Mouse (Mus musculus) embryonic fibroblast, embryonic 13.5 days (primary cell): Measurements from ENCODE around the gene Rnf115. TPM values are rescaled to one million over a fixed set of nuclear protein-coding genes. Genes with fewer than 3 reads are reported as not detected.

ENCODE experiments used
- H3K27ac ChIP-seq: 2 replicates; pipeline ENCODE4 v1.5.1; 2012; ENCODE audit warnings: low read length, control low read depth, inconsistent platforms; ENCODE audit not compliant: insufficient read depth
- H3K4me1 ChIP-seq: 2 replicates; pipeline ENCODE4 v1.6.1; 2011; ENCODE audit warnings: low read length; ENCODE audit not compliant: control insufficient read depth, insufficient read depth
- H3K4me3 ChIP-seq: 2 replicates; pipeline ENCODE4 v1.5.1; 2011; ENCODE audit warnings: mild to moderate bottlenecking, control low read depth, low read length; ENCODE audit not compliant: insufficient read depth
- CTCF ChIP-seq: IDR thresholded peaks from 2 replicates; pipeline ENCODE4 v1.5.1; 2011; ENCODE audit warnings: mild to moderate bottlenecking, control low read depth, low read length, moderate library complexity, borderline replicate concordance; ENCODE audit not compliant: insufficient read depth
- POLR2A ChIP-seq: IDR thresholded peaks from 2 replicates; pipeline ENCODE4 v1.6.1; 2011; ENCODE audit warnings: low read depth, mild to moderate bottlenecking, control low read depth, low read length, moderate library complexity
- polyA plus RNA-seq: library from polyadenylated mRNA; stranded (reverse); fragments of >200 nt; gene quantifications from 2 replicates; pipeline ENCODE4 v1.2.4, GENCODE M21; 2011; ENCODE audit warnings: low read depth; ENCODE audit not compliant: missing spikeins, insufficient read length

Rnf115 gene
- polyA plus RNA-seq, 1 experiment, result 38.9 TPM

DNA sequence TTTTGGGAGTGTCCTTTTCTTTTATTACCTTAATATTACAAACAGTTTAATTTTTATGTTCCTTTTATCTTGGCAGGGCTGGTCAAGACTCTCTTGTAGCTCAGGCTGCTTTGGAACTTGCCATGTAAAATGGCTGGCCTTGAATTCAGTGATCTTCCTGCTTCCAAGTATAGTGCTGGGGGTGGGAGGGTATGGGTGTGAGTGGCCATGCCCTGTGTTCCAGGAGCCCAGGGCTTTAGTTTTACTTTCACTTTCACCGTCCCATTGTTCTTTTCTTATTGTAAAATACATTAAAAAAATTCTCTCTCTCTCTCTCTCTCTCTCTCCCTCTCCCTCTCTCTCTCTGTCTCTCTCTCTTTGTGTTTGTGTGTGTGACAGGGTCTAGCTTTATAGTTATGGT, 37.1 kb downstream of the Rnf115 start:
- TF ChIP-seq CTCF (no peak), POLR2A (no peak)
- Histone ChIP-seq H3K4me1 (no peaks in the 10 kb centered on the region), H3K27ac (no peak overlapping the region), H3K4me3 (no peak overlapping the region)

DNA sequence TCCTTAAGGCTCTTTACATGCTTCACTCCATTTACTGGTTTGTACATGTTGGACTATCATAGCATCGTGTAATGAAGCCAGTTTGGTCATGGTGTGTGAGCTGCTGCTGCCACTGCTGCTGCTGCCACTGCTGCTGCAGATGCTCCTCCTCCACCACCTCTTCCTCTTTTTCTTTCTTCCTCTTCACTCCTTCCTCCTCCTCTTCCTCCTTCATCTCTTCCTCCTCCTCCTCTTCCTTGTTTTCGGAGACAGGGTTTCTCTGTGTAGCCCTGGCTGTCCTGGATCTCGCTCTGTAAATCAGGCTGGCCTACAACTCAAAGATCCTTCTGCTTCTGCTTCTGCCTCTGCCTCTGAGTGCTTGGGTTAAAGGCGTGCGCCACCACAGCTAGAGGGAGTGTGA, 42.5 kb downstream of the Rnf115 start:
- Histone ChIP-seq H3K4me1 (no peaks in the 10 kb centered on the region), H3K4me3 (no peak overlapping the region), H3K27ac (no peak overlapping the region)
- TF ChIP-seq POLR2A, result no peak
- no peak for TF ChIP-seq CTCF

DNA sequence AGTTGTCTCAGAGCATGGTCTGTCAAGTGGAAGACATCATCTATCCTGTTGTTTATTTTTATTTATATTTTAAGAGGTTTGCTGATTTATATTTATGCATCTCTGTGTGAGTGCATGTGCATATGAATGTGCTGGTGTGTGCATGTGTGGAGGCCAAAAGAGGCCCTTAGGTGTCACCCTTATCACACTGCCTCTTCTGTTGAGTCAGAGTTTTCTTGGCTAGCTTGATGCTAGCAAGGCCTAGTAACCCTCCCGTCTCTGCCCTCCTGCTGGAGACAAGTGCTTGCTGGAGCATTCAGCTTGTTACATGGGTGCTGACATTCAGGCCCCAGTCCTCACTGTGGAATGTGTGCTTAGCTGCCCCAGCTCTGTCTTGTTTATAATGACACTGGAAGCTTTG, 45.5 kb downstream of the Rnf115 start:
- H3K27ac ChIP-seq, result no peak overlapping the region
- no peak overlapping the region for H3K4me3 ChIP-seq
- no peak for TF ChIP-seq POLR2A
- TF ChIP-seq CTCF, result no peak

DNA sequence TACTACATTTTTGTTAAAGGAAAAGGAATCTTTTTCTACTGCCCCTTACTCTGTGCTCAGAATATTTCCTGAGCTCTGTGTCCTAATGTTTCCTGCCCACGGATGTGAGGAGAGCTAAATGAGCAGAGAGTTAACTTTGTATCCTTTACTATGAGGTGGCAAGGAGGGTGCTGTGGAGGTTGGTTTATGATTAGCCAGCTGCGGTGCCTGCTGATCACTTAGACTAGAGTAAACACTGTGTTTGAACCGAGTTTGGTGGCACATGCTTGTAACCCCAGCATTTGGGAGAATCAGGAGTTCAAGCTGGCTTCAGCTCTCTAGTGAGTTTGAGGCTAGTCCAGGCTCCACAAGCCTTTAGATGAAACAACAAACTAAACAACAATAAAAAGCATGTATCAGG, 49.7 kb downstream of the Rnf115 start:
- no peak for TF ChIP-seq POLR2A
- no peak for TF ChIP-seq CTCF
- Histone ChIP-seq H3K4me1 (no peaks in the 10 kb centered on the region), H3K27ac (no peak overlapping the region), H3K4me3 (no peak overlapping the region)

More for the DNA sequence above, 45.5 kb downstream of the Rnf115 start:
- no peaks in the 10 kb centered on the region for H3K4me1 ChIP-seq

GRCm38 (mm10) chr3:96782236-96782635, 54.8 kb downstream of the Rnf115 start:
- Histone ChIP-seq H3K4me1 (no peaks in the 10 kb centered on the region), H3K4me3 (no peak overlapping the region), H3K27ac (no peak overlapping the region)
- TF ChIP-seq POLR2A (no peak), CTCF (no peak)

DNA sequence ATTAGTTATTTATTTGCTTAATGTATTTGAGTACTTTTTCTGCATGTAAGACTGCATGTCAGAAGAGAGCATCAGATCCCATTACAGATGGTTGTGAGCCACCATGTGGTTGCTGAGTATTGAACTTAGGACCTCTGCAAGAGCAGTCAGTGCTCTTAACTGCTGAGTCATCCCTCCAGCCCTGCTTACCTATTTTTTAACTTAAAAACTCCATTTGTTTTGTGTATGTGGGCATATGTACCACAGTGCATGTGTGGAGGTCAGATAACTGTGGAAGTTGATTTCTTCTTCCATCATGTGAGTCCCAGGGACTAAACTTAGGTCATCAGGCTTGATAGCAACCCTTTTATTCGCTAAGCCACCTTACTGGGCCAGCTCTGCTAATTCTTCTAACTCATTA, 60.3 kb downstream of the Rnf115 start:
- Histone ChIP-seq H3K27ac (no peak overlapping the region), H3K4me1 (no peaks in the 10 kb centered on the region), H3K4me3 (no peak overlapping the region)
- TF ChIP-seq CTCF, result no peak
- no peak for TF ChIP-seq POLR2A

DNA sequence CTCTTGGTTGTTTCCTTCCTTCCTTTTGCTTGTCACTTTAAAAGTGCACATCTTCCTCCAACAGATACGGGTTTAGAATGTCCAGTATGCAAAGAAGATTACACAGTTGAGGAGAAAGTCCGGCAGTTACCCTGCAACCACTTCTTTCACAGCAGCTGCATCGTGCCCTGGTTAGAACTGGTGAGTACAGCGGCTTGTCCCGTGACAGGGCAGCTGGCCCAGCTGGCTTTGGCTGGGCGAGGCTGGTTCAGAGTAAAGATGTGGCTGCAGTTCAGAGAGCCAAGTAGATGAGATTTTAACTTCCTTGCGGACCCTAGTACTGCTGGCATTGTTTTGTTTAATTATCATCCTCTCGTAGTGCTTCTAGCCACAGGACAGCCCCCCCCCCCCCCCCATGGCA, 61.0 kb downstream of the Rnf115 start:
- H3K27ac ChIP-seq, result no peak overlapping the region
- H3K4me3 ChIP-seq, result no peak overlapping the region
- TF ChIP-seq POLR2A (no peak), CTCF (no peak)
- no peaks in the 10 kb centered on the region for H3K4me1 ChIP-seq

DNA sequence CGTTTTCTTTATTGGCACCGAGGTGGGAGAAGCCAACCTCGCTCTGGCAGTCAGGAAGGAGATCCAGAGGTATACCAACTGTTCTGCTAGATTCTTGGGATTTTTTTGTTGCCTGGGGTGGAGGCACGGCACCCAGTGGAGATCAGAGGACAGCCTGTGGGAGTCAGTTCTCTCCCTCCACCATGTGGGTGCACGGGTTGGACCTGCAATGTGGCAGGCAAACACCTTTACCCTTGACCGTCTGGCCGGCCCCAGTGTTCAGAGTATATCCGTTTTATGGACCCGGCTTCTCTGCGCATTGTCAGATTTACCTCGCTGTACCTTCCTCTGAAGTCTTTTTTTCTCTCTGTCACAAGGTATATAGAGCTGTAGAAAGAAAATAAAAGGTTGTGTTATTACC, 72.8 kb downstream of the Rnf115 start:
- H3K4me1 ChIP-seq, result no peaks in the 10 kb centered on the region
- no peak for TF ChIP-seq POLR2A
- H3K27ac ChIP-seq, result no peak overlapping the region
- H3K4me3 ChIP-seq, result no peak overlapping the region

- no peak for TF ChIP-seq CTCF
- TF ChIP-seq POLR2A, result no peak
- no peak overlapping the region for H3K27ac ChIP-seq
- H3K4me3 ChIP-seq, result no peak overlapping the region
- H3K4me1 ChIP-seq, result no peaks in the 10 kb centered on the region
Observed at GRCm38 (mm10) chr3:96802214-96802613, 74.8 kb downstream of the Rnf115 start.

DNA sequence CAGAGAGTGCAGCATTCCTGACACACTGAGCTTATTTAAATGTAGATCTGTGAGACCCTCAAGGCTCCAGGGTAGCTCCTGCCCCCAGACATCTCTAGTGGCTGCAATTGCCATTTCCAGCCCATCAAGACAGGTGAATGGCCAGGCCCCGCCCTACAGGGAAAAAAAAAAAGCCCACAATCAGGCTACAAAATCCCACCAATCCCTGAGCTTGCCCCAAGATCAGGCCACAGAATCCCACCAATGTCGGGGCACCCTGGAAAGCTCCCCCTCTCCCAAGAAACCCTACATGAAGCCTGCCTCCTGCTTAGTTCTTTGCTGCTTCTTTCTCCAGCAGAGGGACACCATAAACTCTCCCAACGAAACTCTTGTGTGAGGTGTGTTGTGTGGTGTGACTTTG, 80.7 kb downstream of the Rnf115 start:
- Histone ChIP-seq H3K4me1 (no peaks in the 10 kb centered on the region), H3K27ac (no peak overlapping the region), H3K4me3 (no peak overlapping the region)
- TF ChIP-seq CTCF (no peak), POLR2A (no peak)

DNA sequence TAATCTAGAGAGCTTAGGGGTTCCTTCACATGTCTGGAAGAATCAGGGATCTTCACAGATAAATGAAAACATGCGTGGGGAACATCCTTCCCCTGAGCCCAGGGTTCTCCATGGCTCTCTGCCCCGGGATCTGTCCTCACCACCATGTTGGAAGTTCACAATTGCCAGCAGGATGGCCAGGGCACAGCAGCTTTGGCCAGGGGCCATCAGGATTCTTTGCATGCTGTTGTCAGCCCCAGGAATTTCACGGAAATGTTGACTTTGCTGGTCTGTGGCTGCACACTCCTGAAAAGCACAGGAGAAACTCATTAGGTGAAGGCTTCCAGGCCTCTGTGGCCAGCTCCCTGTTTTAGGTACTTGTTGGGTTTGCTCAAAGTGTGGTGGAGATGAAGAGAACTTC, 81.2 kb downstream of the Rnf115 start:
- Histone ChIP-seq H3K4me3 (no peak overlapping the region), H3K4me1 (peaks cover 3% of the 10 kb centered on the region), H3K27ac (no peak overlapping the region)
- TF ChIP-seq CTCF (no peak), POLR2A (no peak)
